Mouse (Mus musculus) kidney, embryonic 14.5 days (tissue): ENCODE data around the gene Mospd3. TPM values are rescaled to one million over a fixed set of nuclear protein-coding genes. Genes with fewer than 3 reads are reported as not detected.

Experiments used
- ATAC-seq: fragments of 200-750 bp; cut with Nextera tagmentation; 2 replicates; pipeline ENCODE4 v1.8.0; 2017; ENCODE audit warnings: moderate number of reproducible peaks, mild to moderate bottlenecking, moderate TSS enrichment, moderate library complexity; ENCODE audit not compliant: low FRiP score, low TSS enrichment
- H3K27ac ChIP-seq: fragments of 300-500 bp; sonication (generic); 2 replicates; pipeline ENCODE4 v1.5.1; 2014; ENCODE audit warnings: low read depth, mild to moderate bottlenecking, low read length, moderate library complexity, mixed read lengths
- H3K27me3 ChIP-seq: fragments of 300-500 bp; sonication (generic); 2 replicates; pipeline ENCODE4 v1.6.1; 2014; ENCODE audit warnings: mild to moderate bottlenecking, low read length; ENCODE audit not compliant: control insufficient read depth, insufficient read depth
- H3K36me3 ChIP-seq: fragments of 300-500 bp; sonication (generic); 2 replicates; pipeline ENCODE4 v1.6.1; 2014; ENCODE audit warnings: low read length, mixed read lengths; ENCODE audit not compliant: control insufficient read depth, insufficient read depth
- H3K4me1 ChIP-seq: fragments of 300-500 bp; sonication (generic); 2 replicates; pipeline ENCODE4 v1.6.1; 2014; ENCODE audit warnings: low read length, mixed read lengths; ENCODE audit not compliant: control insufficient read depth, insufficient read depth
- H3K4me2 ChIP-seq: fragments of 300-500 bp; sonication (generic); replicated peaks from 2 replicates; pipeline ENCODE4 v1.6.1; 2014; ENCODE audit warnings: low read depth, mild to moderate bottlenecking, low read length
- H3K4me3 ChIP-seq: fragments of 300-500 bp; sonication (generic); 2 replicates; pipeline ENCODE4 v1.5.1; 2014; ENCODE audit warnings: mild to moderate bottlenecking, low read length
- H3K9ac ChIP-seq: fragments of 300-500 bp; sonication (generic); 2 replicates; pipeline ENCODE4 v1.6.1; 2014; ENCODE audit warnings: low read depth, mild to moderate bottlenecking, low read length, moderate library complexity
- H3K9me3 ChIP-seq: fragments of 300-500 bp; sonication (generic); 2 replicates; pipeline ENCODE4 v1.6.1; 2016; ENCODE audit warnings: low read length; ENCODE audit not compliant: control insufficient read depth
- WGBS: fragments of 180-500 bp; shearing (Covaris S2); extraction: QIAGEN DNeasy Blood & Tissue Kit; methylation state at CpG from one replicate; pipeline ENCODE4 v1.1.7; 2014; 5-methylcytosine and 5-hydroxymethylcytosine counted together
- polyA plus RNA-seq: library from polyadenylated mRNA; unstranded; fragments of >200 nt; fragmentation: Nextera tagmentation; extraction: Ambion mirVana; gene quantifications from 2 replicates; pipeline ENCODE4 v1.2.1, GENCODE M21; 2014

The Mospd3 gene
- polyA plus RNA-seq, 1 experiment from 2014 or later, result 27.6 TPM

DNA sequence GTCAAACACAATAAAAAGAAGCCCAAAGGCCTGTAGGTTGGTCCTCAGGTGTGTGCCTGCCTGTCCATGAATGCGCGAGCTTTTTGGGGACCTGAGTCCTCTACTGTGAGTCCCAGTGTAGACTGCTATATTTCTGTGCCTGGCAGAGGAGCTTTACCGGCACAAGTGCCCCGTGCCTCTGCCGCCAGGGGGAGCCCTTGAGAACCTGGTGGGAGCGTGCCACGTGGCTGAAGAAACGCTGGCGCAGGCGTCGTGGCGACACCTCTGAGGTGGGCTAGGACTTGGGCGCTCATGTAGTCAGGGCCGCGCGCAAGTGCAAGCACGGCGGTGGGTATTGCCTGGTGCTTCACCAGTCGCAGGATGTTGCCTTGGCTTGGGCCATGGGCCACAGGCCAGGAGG lies 40.2 kb upstream of the Mospd3 start, which contains the start of gene Sap25:
Gene Sap25, plus strand, starts transcription at position 281 of the 400 bp plus-strand sequence.
- no peak within 1 kb of the TSS for H3K4me2 ChIP-seq
- H3K27me3 ChIP-seq, result peaks cover 7% of the 10 kb centered on the region; the same call in 1 of the 2 replicates
- H3K4me3 ChIP-seq, result no peak within 1 kb of the TSS
- peaks cover 10% of the 10 kb centered on the region; the same call in 1 of the 2 replicates for H3K4me1 ChIP-seq
- H3K9me3 ChIP-seq, result no peaks in the 10 kb centered on the region
- H3K9ac ChIP-seq, result no peak within 1 kb of the TSS
- no peak within 1 kb of the TSS for H3K27ac ChIP-seq
- 91% methylated on average over 19 of the region's 19 CpGs for WGBS
- no peak for ATAC-seq
- peaks cover 59% of the 10 kb centered on the region for H3K36me3 ChIP-seq

GRCm38 (mm10) chr5:137639472-137639871 lies 38.6 kb upstream of the Mospd3 start:
- no peak overlapping the region for H3K4me3 ChIP-seq
- H3K27me3 ChIP-seq, result no peaks in the 10 kb centered on the region
- ATAC-seq, result no peak
- H3K27ac ChIP-seq, result no peak overlapping the region
- H3K4me1 ChIP-seq, result no peaks in the 10 kb centered on the region
- H3K9me3 ChIP-seq, result no peaks in the 10 kb centered on the region
- H3K4me2 ChIP-seq, result no peak overlapping the region
- H3K36me3 ChIP-seq, result peaks cover 70% of the 10 kb centered on the region
- no peak overlapping the region for H3K9ac ChIP-seq
- WGBS, result 83% methylated on average over 7 of the region's 7 CpGs

GRCm38 (mm10) chr5:137633397-137634084 lies 32.7 kb upstream of the Mospd3 start:
- peaks cover 31% of the 10 kb centered on the region for H3K4me1 ChIP-seq
- 83% methylated on average over 12 of the region's 12 CpGs for WGBS
- no peak for ATAC-seq
- no peak overlapping the region for H3K4me2 ChIP-seq
- no peak overlapping the region for H3K4me3 ChIP-seq
- no peak overlapping the region for H3K27ac ChIP-seq
- H3K9ac ChIP-seq, result peak overlapping the region; percentile 8; the same call in 1 of the 2 replicates
- H3K36me3 ChIP-seq, result peaks cover 50% of the 10 kb centered on the region
- no peaks in the 10 kb centered on the region for H3K27me3 ChIP-seq
- no peaks in the 10 kb centered on the region for H3K9me3 ChIP-seq

- 51% methylated on average over 4 of the region's 4 CpGs for WGBS
- Histone ChIP-seq H3K9ac (peak overlapping the region; percentile 75; the same call in 1 of the 2 replicates), H3K4me3 (peak overlapping the region; percentile 69; the same call in 1 of the 2 replicates), H3K27me3 (no peaks in the 10 kb centered on the region), H3K9me3 (no peaks in the 10 kb centered on the region), H3K4me2 (peak overlapping the region; percentile 68), H3K27ac (peak overlapping the region; percentile 93), H3K36me3 (peaks cover 31% of the 10 kb centered on the region), H3K4me1 (peaks cover 38% of the 10 kb centered on the region)
- ATAC-seq, result no peak
These were observed 30.7 kb upstream of the Mospd3 start for GRCm38 (mm10) chr5:137631591-137631990.

DNA sequence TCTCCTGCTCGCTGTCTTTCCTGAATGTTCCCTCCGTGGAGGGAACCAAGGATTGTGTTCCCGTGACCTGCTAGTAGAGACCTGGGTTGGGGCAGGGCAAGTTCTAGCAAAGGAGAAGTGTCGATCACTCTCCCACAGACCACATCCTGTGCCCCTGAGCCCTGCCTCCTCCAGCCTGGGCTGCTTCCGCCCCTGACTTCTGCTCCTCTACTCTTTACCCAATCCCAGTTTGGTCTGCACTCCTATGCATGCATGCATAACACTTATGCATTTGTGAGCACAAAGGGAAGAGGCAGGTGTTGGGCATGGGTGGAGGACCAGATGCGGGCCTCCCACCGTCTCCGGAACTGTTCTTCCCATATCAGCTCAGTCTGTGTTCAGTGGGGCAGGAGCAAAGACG lies 30.3 kb upstream of the Mospd3 start:
- ATAC-seq, result no peak
- H3K27ac ChIP-seq, result peak overlapping the region; percentile 93

DNA sequence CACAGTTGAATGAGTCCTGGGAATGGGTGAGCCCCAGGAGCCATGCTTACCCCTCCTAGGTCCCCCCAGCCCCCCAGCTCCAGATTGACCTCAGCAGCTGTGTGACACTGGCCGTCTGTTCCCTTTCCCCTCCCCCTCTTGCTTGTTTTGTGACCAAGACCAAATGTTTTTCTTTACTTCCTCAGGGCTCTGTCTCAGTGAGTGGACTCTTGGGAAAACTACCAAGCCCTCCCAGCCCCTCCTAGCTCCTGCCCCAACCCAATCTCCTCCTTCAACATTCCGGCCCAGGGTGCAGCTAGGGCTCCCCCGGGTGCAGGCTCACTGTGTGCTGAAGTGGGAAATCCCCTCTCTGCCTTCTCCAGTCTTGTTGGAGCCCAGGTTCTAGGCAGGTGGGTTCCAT lies 29.7 kb upstream of the Mospd3 start:
- H3K4me2 ChIP-seq, result peak overlapping the region; percentile 68
- no peak for ATAC-seq
- peak overlapping the region; percentile 75; the same call in 1 of the 2 replicates for H3K9ac ChIP-seq
- no peaks in the 10 kb centered on the region for H3K27me3 ChIP-seq
- H3K4me1 ChIP-seq, result peaks cover 38% of the 10 kb centered on the region
- peaks cover 21% of the 10 kb centered on the region for H3K36me3 ChIP-seq
- peak overlapping the region; percentile 69; the same call in 1 of the 2 replicates for H3K4me3 ChIP-seq
- no peaks in the 10 kb centered on the region for H3K9me3 ChIP-seq
- whole genome bisulfite sequencing, result 5% methylated on average over 3 of the region's 3 CpGs
- peak overlapping the region; percentile 93 for H3K27ac ChIP-seq

More for the DNA sequence above, 30.3 kb upstream of the Mospd3 start:
- Histone ChIP-seq H3K4me3 (peak overlapping the region; percentile 69; the same call in 1 of the 2 replicates), H3K27me3 (no peaks in the 10 kb centered on the region), H3K4me1 (peaks cover 38% of the 10 kb centered on the region), H3K36me3 (peaks cover 27% of the 10 kb centered on the region), H3K4me2 (peak overlapping the region; percentile 68), H3K9ac (peak overlapping the region; percentile 75; the same call in 1 of the 2 replicates), H3K9me3 (no peaks in the 10 kb centered on the region)
- WGBS, result 36% methylated on average over 9 of the region's 9 CpGs

GRCm38 (mm10) chr5:137629906-137630545 lies 29.2 kb upstream of the Mospd3 start:
- peak overlapping the region; percentile 68 for H3K4me2 ChIP-seq
- WGBS, result 16% methylated on average over 6 of the region's 6 CpGs
- H3K4me1 ChIP-seq, result peaks cover 38% of the 10 kb centered on the region

DNA sequence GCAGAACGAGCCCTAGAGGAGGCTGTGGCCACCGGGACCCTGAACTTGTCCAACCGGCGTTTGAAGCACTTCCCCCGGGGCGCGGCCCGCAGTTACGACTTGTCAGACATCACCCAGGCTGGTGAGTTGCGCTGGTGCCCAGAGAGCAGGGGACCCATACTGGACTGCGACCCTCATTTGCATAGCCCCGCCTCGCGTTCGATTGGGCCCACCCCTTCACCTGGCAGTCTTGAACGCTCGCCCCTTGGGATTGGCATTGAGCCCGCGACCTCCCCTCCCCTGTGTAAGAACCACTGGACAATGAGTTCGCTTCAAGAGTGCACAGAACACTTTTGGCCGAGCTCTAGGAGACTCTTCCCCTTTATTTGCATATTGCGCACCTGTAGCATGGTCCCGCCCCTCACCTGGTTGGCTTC lies 28.5 kb upstream of the Mospd3 start:
- peak overlapping the region; percentile 68 for H3K4me2 ChIP-seq
- H3K27ac ChIP-seq, result peak overlapping the region; percentile 93
- H3K36me3 ChIP-seq, result peaks cover 14% of the 10 kb centered on the region
- no peaks in the 10 kb centered on the region for H3K9me3 ChIP-seq
- H3K9ac ChIP-seq, result peak overlapping the region; percentile 75
- peak overlapping the region; percentile 69 for H3K4me3 ChIP-seq
- WGBS, result 1% methylated on average over 23 of the region's 23 CpGs
- H3K27me3 ChIP-seq, result no peaks in the 10 kb centered on the region
- ATAC-seq, result peak; percentile 58
- H3K4me1 ChIP-seq, result peaks cover 38% of the 10 kb centered on the region

More at GRCm38 (mm10) chr5:137629906-137630545, 29.2 kb upstream of the Mospd3 start:
- Histone ChIP-seq H3K36me3 (peaks cover 15% of the 10 kb centered on the region), H3K27me3 (no peaks in the 10 kb centered on the region), H3K9me3 (no peaks in the 10 kb centered on the region), H3K9ac (peak overlapping the region; percentile 75), H3K4me3 (peak overlapping the region; percentile 69), H3K27ac (peak overlapping the region; percentile 93)
- no peak for ATAC-seq
